Mouse (Mus musculus): ENCODE measurements around the gene Pkm.
A peak's percentile ranks its signal among the peaks of the same experiment; 100 is the strongest.

The Pkm gene

DNA sequence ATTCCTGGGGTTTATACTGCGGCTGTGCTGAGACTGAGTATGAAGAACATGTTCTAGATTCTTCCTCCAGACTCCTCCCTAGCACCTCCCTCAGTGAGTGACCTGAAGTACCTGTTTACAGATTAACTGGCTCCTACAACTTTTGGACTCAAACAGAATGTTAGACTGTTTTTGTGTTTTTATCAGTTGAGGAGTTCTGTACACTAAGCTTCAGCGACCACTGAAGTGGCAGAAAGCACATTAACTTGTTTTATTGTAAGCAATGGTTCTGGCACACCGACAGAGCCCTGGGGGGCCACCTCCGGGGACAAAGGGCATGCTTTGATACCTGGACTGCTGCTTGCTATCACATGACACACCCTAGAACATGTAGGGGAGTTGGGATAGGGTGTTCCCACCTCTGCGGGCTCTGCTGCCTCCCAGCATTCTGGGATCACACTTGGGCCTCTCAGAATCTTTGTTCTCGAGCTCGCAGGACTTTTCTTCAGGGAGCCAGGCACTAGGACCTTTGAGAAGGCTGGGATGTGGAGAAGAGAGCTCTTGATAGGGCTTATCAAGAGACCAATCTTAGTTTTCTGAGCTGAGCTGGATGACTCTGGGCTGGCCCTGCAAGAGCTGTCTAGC lies 60.2 kb downstream of the Pkm start:
- no peak for DNase-seq

GRCm38 (mm10) chr9:59718237-59718636 lies 62.1 kb downstream of the Pkm start:
- no peak for DNase-seq

GRCm38 (mm10) chr9:59721144-59721543 lies 65.0 kb downstream of the Pkm start:
- no peak for DNase-seq

- peak; percentile 47 to 51 for DNase-seq
These were observed 67.0 kb downstream of the Pkm start for GRCm38 (mm10) chr9:59723096-59723657.

GRCm38 (mm10) chr9:59723791-59724442 lies 67.7 kb downstream of the Pkm start:
- DNase-seq = no peak

- no peak for DNase-seq
These were observed 69.3 kb downstream of the Pkm start for GRCm38 (mm10) chr9:59725515-59725914.

- no peak for DNase-seq
These were observed 71.6 kb downstream of the Pkm start for GRCm38 (mm10) chr9:59727569-59728286.

Data from thymus, postnatal 36 days (tissue).